In genomic region chr7:105553456-105554211, GRCm38 (mm10) we compare ENCODE assay signal across 9 mouse cellular contexts. TPM values are rescaled to one million over a fixed set of nuclear protein-coding genes. Genes with fewer than 3 reads are reported as not detected.
DNase-seq lines count a peak whose midpoint lies in the region; ATAC-seq and TF ChIP-seq lines count a peak whose summit lies in the region.
"Had no signal": no experiment of that assay in that cellular context is flagged by ENCODE, and none has a peak within 500 bp of the region (broad histone marks: within the 10 kb centered on the region; RNA-seq: fewer than 3 reads in every experiment).

No protein-coding gene starts in this region.

- H3K4me3 ChIP-seq in gastrocnemius, adult 2 months: peak overlapping the region; percentile 79
- H3K4me3 ChIP-seq in thymus, adult 2 months (ENCODE audit: control insufficient read depth, insufficient read depth, low read length): peak overlapping the region; percentile 76
- peak overlapping the region; percentile 68 for H3K4me3 ChIP-seq in limb, embryonic 10.5 days
- peak overlapping the region; percentile 68 for H3K4me3 ChIP-seq in stomach, embryonic 14.5 days (ENCODE audit: low read depth, low read length)

- H3K27me3 ChIP-seq in thymus, adult 2 months (ENCODE audit: control insufficient read depth, insufficient read depth, low read length): no peaks in the 10 kb centered on the region
- H3K27me3 ChIP-seq in limb, embryonic 10.5 days (ENCODE audit: low read depth, poor library complexity, severe bottlenecking): no peaks in the 10 kb centered on the region
- H3K27me3 ChIP-seq in stomach, embryonic 14.5 days (ENCODE audit: control insufficient read depth, insufficient read depth, low read length): no peaks in the 10 kb centered on the region

- no peaks in the 10 kb centered on the region for H3K9me3 ChIP-seq in limb, embryonic 10.5 days (replicated peaks)
- no peaks in the 10 kb centered on the region for H3K9me3 ChIP-seq in stomach, embryonic 14.5 days (ENCODE audit: control insufficient read depth, low read depth, low read length)

- peak overlapping the region; percentile 96 for H3K27ac ChIP-seq in gastrocnemius, adult 2 months
- no peak overlapping the region for H3K27ac ChIP-seq in thymus, adult 2 months (ENCODE audit: control insufficient read depth, insufficient read depth, low read length)
- H3K27ac ChIP-seq in limb, embryonic 10.5 days: peak overlapping the region; percentile 84
- no peak overlapping the region for H3K27ac ChIP-seq in stomach, embryonic 14.5 days (ENCODE audit: low read length)

- H3K36me3 ChIP-seq in thymus, adult 2 months (ENCODE audit: control insufficient read depth, insufficient read depth, low read length): no peaks in the 10 kb centered on the region; the same call in 1 of the 2 replicates
- H3K36me3 ChIP-seq in limb, embryonic 10.5 days: peaks cover 16% of the 10 kb centered on the region
- H3K36me3 ChIP-seq in stomach, embryonic 14.5 days (ENCODE audit: control insufficient read depth, insufficient read depth, low read length): peaks cover 4% of the 10 kb centered on the region

- WGBS in thymus, adult 2 months: 47% methylated on average over 27 of the region's 27 CpGs
- WGBS in limb, embryonic 10.5 days: 25% methylated on average over 27 of the region's 27 CpGs
- 32% methylated on average over 26 of the region's 27 CpGs for WGBS in stomach, embryonic 14.5 days

- peaks cover 16% of the 10 kb centered on the region for H3K4me1 ChIP-seq in thymus, adult 2 months (replicated peaks; ENCODE audit: control insufficient read depth, insufficient read depth, low read length)
- H3K4me1 ChIP-seq in limb, embryonic 10.5 days: peaks cover 21% of the 10 kb centered on the region
- 0 out of 2 replicates have a peak, but pooled peaks cover 3% of the 10 kb centered on the region for H3K4me1 ChIP-seq in stomach, embryonic 14.5 days (ENCODE audit: control insufficient read depth, insufficient read depth, low read length)

- intact Hi-C loops in gastrocnemius, adult 2 months (cut with DNase I): loop anchor here (2.0 to 10.0 kb wide), 5 partner anchors 27 to 261 kb away; partner anchors contain the start of genes Apbb1, Arfip2, Gm45799 and Ilk

- H3K4me2 ChIP-seq in stomach, embryonic 14.5 days (replicated peaks; ENCODE audit: low read depth, low read length): peak overlapping the region; percentile 62

- TF ChIP-seq POLR2A in thymus, adult 2 months (IDR thresholded peaks at IDR 0.05; ENCODE audit: control insufficient read depth, extremely low read depth, insufficient read depth, low read length, poor library complexity): no peak

- no peak for DNase-seq in gastrocnemius, adult 2 months
- no peak for DNase-seq in gastrocnemius, adult 8-10 months (ENCODE audit: low spot score in 2 of 2)
- DNase-seq in thymus, adult 2 months: no peak
- DNase-seq in thymus, postnatal 0 days (ENCODE audit: low spot score): no peak
- DNase-seq in limb, embryonic 10.5 days (ENCODE audit: low spot score): no peak
- no peak for DNase-seq in thymus, postnatal 25 days

- H3K9ac ChIP-seq in stomach, embryonic 14.5 days (replicated peaks; ENCODE audit: low read depth, low read length): peak overlapping the region; percentile 50; the same call in 1 of the 2 replicates

- no peak for TF ChIP-seq CTCF in gastrocnemius, adult 2 months (IDR thresholded peaks at IDR 0.05)
- no peak for TF ChIP-seq CTCF in thymus, adult 2 months (IDR thresholded peaks at IDR 0.05; ENCODE audit: borderline replicate concordance, control insufficient read depth, extremely low read depth, insufficient read depth, low read length, poor library complexity)

- no peak for ATAC-seq in stomach, embryonic 14.5 days (ENCODE audit: insufficient number of reproducible peaks, insufficient read depth, low FRiP score, low read depth)
- ATAC-seq in CD4-positive, CD25-positive, alpha-beta regulatory T cell, adult 4 months: no peak

RNA-seq across cellular contexts. Expression of gene Smpd1, which starts 0.5 kb away (rescaled TPM):
- total RNA-seq in gastrocnemius, adult 2 months (2021): 10 to 100 TPM; 53.4 to 56.8 TPM
- 10 to 100 TPM; 47.6 to 60.6 (median 56.7) TPM for total RNA-seq in gastrocnemius, adult 8-10 months (2022)
- 43.3 and 47.7 TPM in 2 replicates for polyA plus RNA-seq in thymus, adult 2 months (2012; rRNA removed)
- 24.3 and 25.6 TPM in 2 replicates for polyA plus RNA-seq in thymus, postnatal 0 days (2015; fragmentation: Nextera tagmentation; extraction: Ambion mirVana)
- polyA plus RNA-seq in limb, embryonic 10.5 days (2016; fragmentation: Nextera tagmentation; extraction: Ambion mirVana): 26.1 and 31.9 TPM in 2 replicates
- 40.4 and 40.6 TPM in 2 replicates for polyA plus RNA-seq in stomach, embryonic 14.5 days (2014; fragmentation: Nextera tagmentation; extraction: Ambion mirVana)
- 10 to 100 TPM; 21.6 to 25.9 TPM for polyA plus RNA-seq in CD4-positive, CD25-positive, alpha-beta regulatory T cell, adult 4 months (2017; shearing (Covaris generic))

RNA-seq across cellular contexts. Expression of gene Apbb1, which starts 27.8 kb away (rescaled TPM):
- total RNA-seq in gastrocnemius, adult 2 months (2021): 1 to 10 TPM; 7.1 to 7.2 TPM
- 1 to 10 TPM; 4.7 to 8.0 (median 6.8) TPM for total RNA-seq in gastrocnemius, adult 8-10 months (2022)
- polyA plus RNA-seq in thymus, adult 2 months (2012; rRNA removed): 17.7 and 34.8 TPM in 2 replicates
- polyA plus RNA-seq in thymus, postnatal 0 days (2015; fragmentation: Nextera tagmentation; extraction: Ambion mirVana): 6.5 and 7.7 TPM in 2 replicates
- 76.9 and 81.9 TPM in 2 replicates for polyA plus RNA-seq in limb, embryonic 10.5 days (2016; fragmentation: Nextera tagmentation; extraction: Ambion mirVana)
- polyA plus RNA-seq in stomach, embryonic 14.5 days (2014; fragmentation: Nextera tagmentation; extraction: Ambion mirVana): 41.8 and 47.2 TPM in 2 replicates
- polyA plus RNA-seq in CD4-positive, CD25-positive, alpha-beta regulatory T cell, adult 4 months (2017; shearing (Covaris generic)): 10 to 100 TPM in 1 of 2 experiments, 1 to 10 TPM in 1; 7.5 to 10.2 TPM

RNA-seq across cellular contexts. Expression of gene Hpx, which starts 46.3 kb away (rescaled TPM):
- not detected for total RNA-seq in gastrocnemius, adult 2 months (2021)
- total RNA-seq in gastrocnemius, adult 8-10 months (2022): under 1 TPM in 1 of 4 experiments, not detected in 3; 0.64 TPM
- polyA plus RNA-seq in thymus, adult 2 months (2012; rRNA removed): 0.97 and 8.6 TPM in 2 replicates
- 0.35 and 0.74 TPM in 2 replicates for polyA plus RNA-seq in thymus, postnatal 0 days (2015; fragmentation: Nextera tagmentation; extraction: Ambion mirVana)
- polyA plus RNA-seq in limb, embryonic 10.5 days (2016; fragmentation: Nextera tagmentation; extraction: Ambion mirVana): 0.48 TPM in 1 of 2 replicates, not detected in the other
- 0.38 and 0.46 TPM in 2 replicates for polyA plus RNA-seq in stomach, embryonic 14.5 days (2014; fragmentation: Nextera tagmentation; extraction: Ambion mirVana)
- polyA plus RNA-seq in CD4-positive, CD25-positive, alpha-beta regulatory T cell, adult 4 months (2017; shearing (Covaris generic)): not detected
- total RNA-seq: heart, adult 18-20 months had no signal

Comparison
In these comparisons a context has a peak if more than half of its experiments do, and no peak if none do; other contexts are left out.
1. H3K27ac ChIP-seq: peak in gastrocnemius, adult 2 months (single experiment) and limb, embryonic 10.5 days (single experiment); none in thymus, adult 2 months (single experiment) and stomach, embryonic 14.5 days (single experiment).
2. Peak in every context shown above with its lines, with median percentiles within 50 percentile points of each other: H3K4me3 ChIP-seq.